Mouse (Mus musculus) forebrain, embryonic 15.5 days (tissue): Measurements from ENCODE around the gene Mrpl19. TPM values are rescaled to one million over a fixed set of nuclear protein-coding genes. Genes with fewer than 3 reads are reported as not detected.

Experiments used
- ATAC-seq: fragments of 200-750 bp; cut with Nextera tagmentation; replicated peaks from 2 replicates; pipeline ENCODE4 v1.8.0; 2017; ENCODE audit warnings: mild to moderate bottlenecking, moderate TSS enrichment, moderate library complexity
- H3K27ac ChIP-seq: fragments of 300-500 bp; sonication (generic); replicated peaks from 2 replicates; pipeline ENCODE4 v1.5.1; 2015; ENCODE audit warnings: mild to moderate bottlenecking, inconsistent platforms
- H3K27me3 ChIP-seq: fragments of 300-500 bp; sonication (generic); 2 replicates; pipeline ENCODE4 v1.6.1; 2015; ENCODE audit warnings: inconsistent platforms
- H3K36me3 ChIP-seq: fragments of 300-500 bp; sonication (generic); 2 replicates; pipeline ENCODE4 v1.6.1; 2015; ENCODE audit warnings: mild to moderate bottlenecking, inconsistent platforms
- H3K4me1 ChIP-seq: fragments of 300-500 bp; sonication (generic); 2 replicates; pipeline ENCODE4 v1.6.1; 2015; ENCODE audit warnings: inconsistent platforms
- H3K4me2 ChIP-seq: fragments of 300-500 bp; sonication (generic); replicated peaks from 2 replicates; pipeline ENCODE4 v1.6.1; 2015; ENCODE audit warnings: mild to moderate bottlenecking, inconsistent platforms
- H3K4me3 ChIP-seq: fragments of 300-500 bp; sonication (generic); 2 replicates; pipeline ENCODE4 v1.5.1; 2015; ENCODE audit warnings: mild to moderate bottlenecking, inconsistent platforms
- H3K9ac ChIP-seq: fragments of 300-500 bp; sonication (generic); replicated peaks from 2 replicates; pipeline ENCODE4 v1.6.1; 2015; ENCODE audit warnings: mild to moderate bottlenecking, inconsistent platforms
- H3K9me3 ChIP-seq: fragments of 300-500 bp; sonication (generic); 2 replicates; pipeline ENCODE4 v1.6.1; 2016; ENCODE audit warnings: inconsistent platforms
- WGBS: fragments of 180-500 bp; shearing (Covaris S2); methylation state at CpG from one replicate; pipeline ENCODE4 v1.1.7; 2015; ENCODE audit warnings: mixed read lengths; 5-methylcytosine and 5-hydroxymethylcytosine counted together
- polyA plus RNA-seq: library from polyadenylated mRNA; unstranded; fragments of >200 nt; fragmentation: Nextera tagmentation; extraction: Ambion mirVana; gene quantifications from 2 replicates; pipeline ENCODE4 v1.2.1, GENCODE M21; 2015

The Mrpl19 gene
- polyA plus RNA-seq, 1 experiment from 2014 or later: 41.6 TPM

- no peak overlapping the region for H3K9ac ChIP-seq
- H3K9me3 ChIP-seq: no peaks in the 10 kb centered on the region
- H3K4me3 ChIP-seq: peak overlapping the region; percentile 80
- H3K4me2 ChIP-seq: peak overlapping the region; percentile 62
- H3K36me3 ChIP-seq: peaks cover 26% of the 10 kb centered on the region
- WGBS: 46% methylated on average over 2 of the region's 2 CpGs
- no peak overlapping the region for H3K27ac ChIP-seq
- ATAC-seq: no peak
- H3K4me1 ChIP-seq: peaks cover 10% of the 10 kb centered on the region
- H3K27me3 ChIP-seq: no peaks in the 10 kb centered on the region
Measured at GRCm38 (mm10) chr6:81966068-81966544, 348 bp upstream of the Mrpl19 start.

- Histone ChIP-seq H3K4me2 (no peak overlapping the region), H3K9me3 (no peaks in the 10 kb centered on the region), H3K9ac (no peak overlapping the region), H3K36me3 (peaks cover 78% of the 10 kb centered on the region), H3K27me3 (no peaks in the 10 kb centered on the region), H3K4me3 (no peak overlapping the region), H3K4me1 (peaks cover 10% of the 10 kb centered on the region), H3K27ac (no peak overlapping the region)
- WGBS: 78% methylated on average over 1 of the region's 1 CpGs
- ATAC-seq: no peak
Measured at GRCm38 (mm10) chr6:81960284-81960683, 5.5 kb downstream of the Mrpl19 start.

- 93% methylated on average over 8 of the region's 8 CpGs for WGBS
- no peaks in the 10 kb centered on the region for H3K27me3 ChIP-seq
Measured at GRCm38 (mm10) chr6:81959866-81960265, 5.9 kb downstream of the Mrpl19 start.

GRCm38 (mm10) chr6:81957992-81958391 is 7.8 kb downstream of the Mrpl19 start:
- Histone ChIP-seq H3K27ac (no peak overlapping the region), H3K4me1 (no peaks in the 10 kb centered on the region), H3K27me3 (no peaks in the 10 kb centered on the region), H3K36me3 (peaks cover 73% of the 10 kb centered on the region), H3K4me2 (no peak overlapping the region), H3K9ac (no peak overlapping the region), H3K4me3 (no peak overlapping the region), H3K9me3 (no peaks in the 10 kb centered on the region)
- 92% methylated on average over 11 of the region's 11 CpGs for WGBS
- no peak for ATAC-seq

More at GRCm38 (mm10) chr6:81959866-81960265, 5.9 kb downstream of the Mrpl19 start:
- Histone ChIP-seq H3K4me2 (no peak overlapping the region), H3K4me3 (no peak overlapping the region), H3K36me3 (peaks cover 79% of the 10 kb centered on the region), H3K27ac (no peak overlapping the region), H3K9me3 (no peaks in the 10 kb centered on the region), H3K9ac (no peak overlapping the region), H3K4me1 (peaks cover 6% of the 10 kb centered on the region)
- no peak for ATAC-seq

GRCm38 (mm10) chr6:81956399-81956798 is 9.4 kb downstream of the Mrpl19 start:
- H3K4me2 ChIP-seq: no peak overlapping the region
- H3K4me3 ChIP-seq: no peak overlapping the region
- H3K9ac ChIP-seq: no peak overlapping the region
- H3K36me3 ChIP-seq: peaks cover 72% of the 10 kb centered on the region
- H3K27ac ChIP-seq: no peak overlapping the region
- no peaks in the 10 kb centered on the region for H3K9me3 ChIP-seq
- no peaks in the 10 kb centered on the region for H3K4me1 ChIP-seq
- 95% methylated on average over 4 of the region's 4 CpGs for WGBS
- H3K27me3 ChIP-seq: no peaks in the 10 kb centered on the region
- no peak for ATAC-seq

GRCm38 (mm10) chr6:81955133-81955532 is 10.6 kb downstream of the Mrpl19 start:
- H3K4me3 ChIP-seq: no peak overlapping the region
- no peaks in the 10 kb centered on the region for H3K27me3 ChIP-seq
- H3K9ac ChIP-seq: no peak overlapping the region
- no peaks in the 10 kb centered on the region for H3K9me3 ChIP-seq
- no peak overlapping the region for H3K4me2 ChIP-seq
- peaks cover 70% of the 10 kb centered on the region for H3K36me3 ChIP-seq
- 93% methylated on average over 5 of the region's 5 CpGs for WGBS
- no peak overlapping the region for H3K27ac ChIP-seq
- H3K4me1 ChIP-seq: no peaks in the 10 kb centered on the region
- ATAC-seq: no peak

GRCm38 (mm10) chr6:81946906-81947305 is 18.9 kb downstream of the Mrpl19 start:
- Histone ChIP-seq H3K4me1 (no peaks in the 10 kb centered on the region), H3K27ac (no peak overlapping the region), H3K36me3 (peaks cover 84% of the 10 kb centered on the region), H3K9me3 (no peaks in the 10 kb centered on the region), H3K4me2 (no peak overlapping the region), H3K9ac (no peak overlapping the region), H3K4me3 (no peak overlapping the region), H3K27me3 (no peaks in the 10 kb centered on the region)
- no peak for ATAC-seq
- 96% methylated on average over 6 of the region's 6 CpGs for WGBS

- Histone ChIP-seq H3K9me3 (no peaks in the 10 kb centered on the region), H3K4me2 (no peak overlapping the region), H3K27me3 (no peaks in the 10 kb centered on the region), H3K4me3 (no peak overlapping the region), H3K36me3 (peaks cover 86% of the 10 kb centered on the region), H3K9ac (no peak overlapping the region), H3K4me1 (no peaks in the 10 kb centered on the region), H3K27ac (no peak overlapping the region)
- ATAC-seq: no peak
- 93% methylated on average over 3 of the region's 3 CpGs for WGBS
Measured at GRCm38 (mm10) chr6:81944432-81944831, 21.3 kb downstream of the Mrpl19 start.

- ATAC-seq: no peak
- Histone ChIP-seq H3K36me3 (peaks cover 78% of the 10 kb centered on the region), H3K4me1 (no peaks in the 10 kb centered on the region), H3K9ac (no peak overlapping the region), H3K4me3 (no peak overlapping the region), H3K27ac (no peak overlapping the region), H3K4me2 (no peak overlapping the region), H3K9me3 (no peaks in the 10 kb centered on the region), H3K27me3 (no peaks in the 10 kb centered on the region)
- WGBS: 93% methylated on average over 2 of the region's 2 CpGs
Measured at GRCm38 (mm10) chr6:81943281-81943680, 22.5 kb downstream of the Mrpl19 start.

GRCm38 (mm10) chr6:81941718-81942117 is 24.0 kb downstream of the Mrpl19 start:
- WGBS: 94% methylated on average over 5 of the region's 5 CpGs
- no peaks in the 10 kb centered on the region for H3K4me1 ChIP-seq
- H3K9me3 ChIP-seq: no peaks in the 10 kb centered on the region
- ATAC-seq: no peak
- H3K36me3 ChIP-seq: peaks cover 76% of the 10 kb centered on the region
- H3K27ac ChIP-seq: no peak overlapping the region
- H3K4me3 ChIP-seq: no peak overlapping the region
- H3K4me2 ChIP-seq: no peak overlapping the region
- no peaks in the 10 kb centered on the region for H3K27me3 ChIP-seq
- H3K9ac ChIP-seq: no peak overlapping the region

GRCm38 (mm10) chr6:81933281-81933680 is 32.5 kb downstream of the Mrpl19 start:
- Histone ChIP-seq H3K4me1 (no peaks in the 10 kb centered on the region), H3K9me3 (no peaks in the 10 kb centered on the region), H3K27ac (no peak overlapping the region), H3K4me3 (no peak overlapping the region), H3K36me3 (peaks cover 61% of the 10 kb centered on the region), H3K9ac (no peak overlapping the region), H3K4me2 (no peak overlapping the region), H3K27me3 (no peaks in the 10 kb centered on the region)
- ATAC-seq: no peak
- WGBS: 96% methylated on average over 3 of the region's 3 CpGs

GRCm38 (mm10) chr6:81929402-81929801 is 36.4 kb downstream of the Mrpl19 start:
- no peak overlapping the region for H3K27ac ChIP-seq
- no peak for ATAC-seq
- no peak overlapping the region for H3K4me3 ChIP-seq
- H3K9ac ChIP-seq: no peak overlapping the region
- H3K9me3 ChIP-seq: no peaks in the 10 kb centered on the region
- 90% methylated on average over 4 of the region's 4 CpGs for WGBS
- peaks cover 8% of the 10 kb centered on the region for H3K4me1 ChIP-seq
- H3K27me3 ChIP-seq: no peaks in the 10 kb centered on the region
- H3K4me2 ChIP-seq: no peak overlapping the region
- H3K36me3 ChIP-seq: peaks cover 55% of the 10 kb centered on the region

GRCm38 (mm10) chr6:81924304-81924703 is 41.5 kb downstream of the Mrpl19 start:
- H3K9me3 ChIP-seq: no peaks in the 10 kb centered on the region
- WGBS: 9% methylated on average over 5 of the region's 5 CpGs
- no peaks in the 10 kb centered on the region for H3K27me3 ChIP-seq
- H3K4me3 ChIP-seq: peak overlapping the region; percentile 98
- no peak overlapping the region for H3K27ac ChIP-seq
- peaks cover 16% of the 10 kb centered on the region for H3K4me1 ChIP-seq
- peaks cover 14% of the 10 kb centered on the region for H3K36me3 ChIP-seq
- peak overlapping the region; percentile 98 for H3K9ac ChIP-seq
- peak overlapping the region; percentile 61 for H3K4me2 ChIP-seq
- ATAC-seq: peak; percentile 45
